Mouse (Mus musculus) spleen, adult 2 months (tissue): ENCODE data around the gene Gm17545.

ENCODE experiments used
- CTCF ChIP-seq: fragments of 200-500 bp; IDR thresholded peaks from 2 replicates; pipeline ENCODE4 v1.5.1; 2011; ENCODE audit warnings: mild to moderate bottlenecking, inconsistent platforms; ENCODE audit not compliant: insufficient read depth, insufficient read length, insufficient replicate concordance; ENCODE audit errors: extremely low read depth
- POLR2A ChIP-seq: fragments of 200-500 bp; IDR thresholded peaks from 2 replicates; pipeline ENCODE4 v1.6.1; 2011; ENCODE audit warnings: low read depth, low read length, inconsistent platforms

DNA sequence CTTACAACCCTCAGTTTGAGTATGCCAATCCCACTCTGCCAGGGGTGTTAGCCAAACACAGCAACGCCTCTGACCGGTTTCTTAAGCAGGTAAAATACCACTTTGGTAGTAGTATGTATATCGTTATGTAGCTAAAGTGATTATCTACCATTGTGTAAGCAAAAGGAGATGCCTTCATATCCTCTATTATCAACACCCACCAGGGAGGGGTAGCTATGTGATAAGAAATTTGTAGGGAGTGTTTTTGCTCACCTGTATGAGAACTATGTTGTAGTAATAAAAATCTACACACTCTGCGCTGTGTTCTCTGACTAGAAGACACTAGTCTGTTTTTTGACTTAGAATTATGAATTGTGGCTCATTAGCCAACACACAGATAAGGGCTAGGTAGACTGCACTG lies 29.4 kb upstream of the Gm17545 start:
- no peak for TF ChIP-seq CTCF
- TF ChIP-seq POLR2A = no peak
